Mouse (Mus musculus): ENCODE data around the gene Dvl1. TPM values are rescaled to one million over a fixed set of nuclear protein-coding genes. Genes with fewer than 3 reads are reported as not detected.

Dvl1 gene
- polyA plus RNA-seq (2017; shearing (Covaris generic)) = 10 to 100 TPM; 38.5 to 41.0 TPM

DNA sequence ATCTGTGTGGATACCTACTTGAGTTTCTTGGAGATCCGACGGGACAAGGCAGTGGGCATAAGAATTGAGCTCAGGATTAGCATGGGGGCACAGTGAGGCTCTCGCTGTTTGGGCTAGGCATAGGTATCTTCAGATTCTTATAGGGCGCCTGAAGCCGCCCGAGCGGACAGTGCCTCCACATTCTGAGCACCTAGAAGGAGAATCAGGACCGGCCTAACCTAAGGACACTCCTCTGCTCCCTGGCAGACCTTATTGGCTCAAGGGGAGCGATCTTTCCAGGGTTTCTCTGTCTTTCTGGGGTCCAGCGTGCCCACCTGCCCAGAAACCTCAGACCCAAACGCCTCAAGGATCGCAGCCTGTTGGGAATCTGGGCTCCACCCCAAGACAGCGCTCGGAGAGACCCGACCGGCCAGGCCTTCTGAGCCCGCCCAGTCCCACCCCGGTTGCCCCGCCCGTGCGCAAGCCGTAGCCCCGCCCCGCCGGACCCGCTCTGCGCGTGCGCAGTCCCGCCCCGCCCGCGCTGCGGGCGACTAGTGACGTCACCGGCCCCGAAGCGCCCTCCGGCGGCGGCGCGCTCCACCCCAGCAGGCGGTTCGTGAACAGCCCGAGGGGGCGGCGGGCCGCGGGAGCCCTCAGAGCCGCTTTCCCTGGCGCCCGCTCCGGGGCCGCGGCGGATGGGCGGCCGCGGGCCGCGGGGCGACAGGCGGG, at the start of gene Dvl1:
Dvl1 (plus strand) TSS at position 532 of the 708 bp plus-strand sequence.

DNA sequence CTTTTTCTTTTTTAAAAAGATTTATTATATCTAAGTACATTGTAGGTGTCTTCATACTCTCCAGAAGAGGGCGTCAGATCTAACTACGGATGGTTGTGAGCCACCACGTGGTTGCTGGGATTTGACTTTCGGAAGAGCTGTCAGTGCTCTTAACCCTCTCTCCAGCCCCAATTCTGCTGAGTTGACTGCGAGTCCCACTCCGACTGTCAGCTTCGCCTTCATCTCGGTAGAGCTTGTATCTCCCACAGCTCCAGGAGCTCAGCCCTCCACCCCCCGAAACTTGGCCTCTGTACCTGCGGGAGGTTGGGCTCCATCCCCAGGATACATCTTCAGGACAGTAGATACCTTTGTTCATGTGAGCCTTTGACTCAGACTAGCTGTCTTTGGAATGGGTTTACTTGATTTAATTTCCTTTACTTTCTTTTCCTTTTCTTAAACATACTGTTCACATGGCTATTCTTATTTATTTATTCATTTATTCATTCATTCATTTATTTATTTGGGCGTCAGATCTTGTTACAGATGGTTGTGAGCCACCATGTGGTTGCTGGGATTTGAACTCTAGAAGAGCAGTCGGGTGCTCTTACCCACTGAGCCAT, 44.4 kb upstream of the Dvl1 start, which contains the start of gene Mrpl20:
Mrpl20 (plus strand) TSS at position 138 of the 599 bp plus-strand sequence.

DNA sequence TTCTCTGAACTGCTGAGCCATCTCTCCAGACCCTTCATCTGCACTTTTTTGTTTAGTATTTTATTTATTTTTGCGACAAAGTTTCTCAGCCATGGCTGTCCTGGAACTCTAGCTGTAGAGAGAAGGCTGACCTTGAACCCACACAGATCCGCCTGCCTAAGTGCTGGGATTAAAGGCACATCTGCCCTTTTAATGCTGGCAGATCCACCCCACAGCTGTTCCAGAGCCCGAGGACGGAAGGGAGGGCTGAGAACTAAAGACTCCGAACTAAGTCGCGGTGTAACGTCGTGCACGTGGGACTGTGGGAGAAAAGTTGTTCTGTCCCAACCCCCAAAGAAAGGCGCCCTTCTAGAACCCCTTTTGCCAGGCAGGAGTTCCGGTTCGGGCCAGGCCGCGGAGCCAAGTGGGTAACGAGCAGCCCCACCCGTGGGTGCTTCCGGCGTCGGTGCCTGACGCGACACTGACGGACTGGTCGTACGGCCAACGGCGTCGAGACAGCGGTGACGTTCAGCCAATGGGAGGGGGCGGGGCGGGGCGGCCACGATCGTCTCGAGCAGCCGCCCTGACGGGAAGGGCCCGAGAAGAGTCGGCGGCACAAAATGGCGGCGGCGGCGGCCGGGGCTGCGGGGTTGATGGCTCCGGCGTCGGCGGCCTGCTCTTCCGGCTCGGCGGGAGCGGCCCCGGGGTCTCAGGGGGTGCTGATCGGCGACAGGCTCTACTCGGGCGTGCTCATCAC, 35.1 kb upstream of the Dvl1 start, which contains the start of gene Ccnl2:
Ccnl2 (plus strand) TSS at position 561 of the 736 bp plus-strand sequence.

DNA sequence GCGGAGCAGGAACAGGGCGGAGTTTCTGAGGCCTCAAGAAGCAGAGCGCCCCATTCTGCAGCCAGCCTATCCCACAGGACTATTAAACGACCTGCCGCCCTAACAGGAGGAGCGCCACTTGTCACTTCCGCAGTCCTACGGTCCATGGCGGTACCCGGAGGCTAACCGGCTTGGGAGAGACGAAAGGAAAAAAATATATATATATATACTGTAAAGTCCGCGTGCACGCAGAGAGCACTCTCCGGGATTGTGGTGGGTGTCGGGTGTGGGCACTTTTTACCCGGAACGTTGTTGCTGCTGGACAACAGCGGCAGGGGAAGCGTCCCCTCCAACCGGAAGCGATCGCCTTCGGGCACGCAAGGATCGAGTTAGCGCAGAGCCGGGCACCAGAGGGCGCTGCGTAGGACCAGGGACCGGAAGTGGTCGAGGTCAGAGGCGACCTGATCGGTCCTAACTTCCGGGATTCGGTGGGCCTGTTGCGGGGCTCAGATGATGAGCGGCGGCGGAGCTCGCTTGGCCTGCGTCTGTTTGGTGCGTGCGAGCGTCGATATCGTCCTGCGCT, 15.9 kb upstream of the Dvl1 start, which contains the start of gene Aurkaip1:
Aurkaip1 (plus strand) TSS at position 68 of the 562 bp plus-strand sequence.

DNA sequence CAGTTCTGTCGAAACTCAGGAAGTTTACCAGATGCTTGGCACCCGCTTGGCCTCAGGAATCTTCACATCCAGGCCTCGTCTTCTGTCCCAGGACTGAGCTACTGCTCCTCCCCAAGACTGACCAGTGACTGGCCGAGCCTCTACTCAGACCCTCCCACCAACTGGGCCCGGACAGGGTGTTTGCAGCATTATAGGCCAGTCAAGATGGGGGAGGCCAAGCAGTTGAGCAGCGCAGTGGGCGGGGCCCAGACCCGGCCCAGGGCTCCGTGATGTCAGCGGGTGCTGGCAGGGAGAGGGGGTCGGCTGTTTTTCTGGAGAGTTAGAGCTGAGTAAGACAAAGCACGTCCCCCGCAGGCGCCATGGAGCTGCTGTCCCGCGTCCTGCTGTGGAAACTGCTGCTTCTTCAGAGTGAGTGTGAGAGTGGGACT, 7.7 kb upstream of the Dvl1 start, which contains the start of gene Mxra8:
Mxra8 (plus strand) TSS at position 198 of the 428 bp plus-strand sequence.

DNA sequence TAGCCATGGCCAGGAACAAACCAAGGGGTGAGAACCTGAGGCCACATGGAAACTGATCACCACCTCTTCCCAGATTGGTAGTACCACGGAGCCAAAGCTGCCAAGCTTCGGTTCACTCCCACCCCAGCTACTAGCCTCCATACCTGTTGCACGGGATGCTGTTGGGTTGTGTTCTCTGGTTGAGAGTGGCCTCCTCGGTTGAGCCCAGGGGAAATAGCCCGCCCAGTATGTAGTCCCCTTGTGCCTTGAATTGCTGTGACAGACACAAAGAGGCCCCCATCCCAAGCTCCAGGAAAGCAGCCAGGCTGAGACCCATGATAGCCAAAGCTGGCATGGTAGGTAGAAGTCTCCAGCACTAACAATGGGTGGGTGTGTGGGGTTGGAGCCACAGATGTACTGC, 15.8 kb downstream of the Dvl1 start, which contains the start of gene Tas1r3:
Tas1r3 (minus strand) TSS at position 362 of the 400 bp plus-strand sequence.

DNA sequence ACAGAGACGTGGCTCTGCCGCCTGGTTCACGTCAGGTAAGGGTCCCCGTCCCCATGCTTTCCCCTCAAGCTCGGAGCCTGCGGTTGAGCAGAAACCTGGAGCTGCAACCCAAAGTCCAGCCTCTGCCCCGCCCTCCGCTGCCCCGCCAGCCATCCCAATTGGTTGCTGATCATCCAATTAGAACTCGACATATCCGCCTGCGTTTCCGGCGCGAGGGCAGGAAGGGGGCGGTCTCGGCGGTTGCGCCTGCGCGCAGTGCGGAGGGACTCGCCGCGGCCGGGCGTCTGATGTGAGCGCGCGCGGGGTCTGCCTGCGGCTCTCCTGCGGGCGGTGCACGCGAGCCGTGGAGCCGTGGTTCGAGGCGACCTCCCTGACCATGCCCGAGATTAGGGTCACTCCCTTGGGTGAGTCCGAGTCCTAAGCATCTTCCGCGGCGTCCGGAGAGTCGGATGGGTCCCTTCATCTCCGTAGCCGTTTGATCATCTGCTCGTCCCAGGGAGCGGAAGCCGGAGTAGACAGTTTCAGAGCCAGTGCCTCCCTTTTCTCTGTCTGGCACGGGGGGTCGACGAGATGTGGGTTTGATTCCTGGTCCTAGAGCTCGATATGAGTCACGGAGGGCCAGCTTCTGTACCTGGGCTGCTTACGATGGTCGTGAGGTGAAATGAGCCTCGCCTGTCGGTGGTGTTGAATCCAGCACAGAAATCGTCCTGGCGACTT, 22.3 kb downstream of the Dvl1 start, which contains the start of the genes Cptp and Ints11:
Cptp (minus strand) TSS at position 124 of the 717 bp plus-strand sequence.
Ints11 (plus strand) TSS at position 230 of the 717 bp plus-strand sequence.

DNA sequence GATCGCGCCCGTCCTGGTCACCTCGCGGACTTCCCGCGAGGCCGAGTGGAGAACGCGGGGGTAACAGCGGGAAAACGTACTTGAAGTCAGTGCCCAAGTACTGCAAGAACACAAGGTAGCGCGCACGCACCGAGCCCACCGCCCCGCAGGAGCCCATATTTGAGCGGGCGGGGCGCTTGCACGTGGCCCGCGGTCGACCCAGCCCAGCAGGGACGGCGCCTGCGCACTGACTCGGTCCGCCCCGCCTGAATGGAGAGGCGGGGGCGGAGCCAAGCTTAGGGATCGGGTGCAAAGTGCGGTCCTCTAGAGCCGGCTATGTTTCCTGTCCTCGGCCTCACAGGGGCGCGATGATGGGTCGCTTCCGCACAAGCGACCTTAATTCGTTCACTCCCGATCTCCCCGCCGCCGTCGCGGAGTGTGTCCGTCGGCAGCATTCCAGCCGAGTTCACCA, 44.4 kb downstream of the Dvl1 start, which contains the start of the genes Pusl1 and Acap3:
Pusl1 (minus strand) TSS at position 231 of the 451 bp plus-strand sequence.
Acap3 (plus strand) TSS at position 272 of the 451 bp plus-strand sequence.

Other genes starting within 250 kb of the Dvl1 start
- gene Slc35e2, start 246.0 kb upstream of the Dvl1 start, polyA plus RNA-seq (2017; shearing (Covaris generic)) = 10 to 100 TPM in 1 of 2 experiments, 1 to 10 TPM in 1; 8.8 to 10.8 TPM
- gene Cdk11b, start 222.5 kb upstream of the Dvl1 start, polyA plus RNA-seq (2017; shearing (Covaris generic)) = 100 to 1,000 TPM; 107 to 146 TPM
- gene Gm10563, start 202.0 kb upstream of the Dvl1 start, polyA plus RNA-seq (2017; shearing (Covaris generic)) = not detected
- 1 to 10 TPM in 1 of 2 experiments, under 1 TPM in 1; 0.26 to 1.1 TPM for gene Mmp23, start 194.0 kb upstream of the Dvl1 start, polyA plus RNA-seq (2017; shearing (Covaris generic))
- 10 to 100 TPM; 21.5 to 27.7 TPM for gene Mib2, start 178.2 kb upstream of the Dvl1 start, polyA plus RNA-seq (2017; shearing (Covaris generic))
- 10 to 100 TPM in 1 of 2 experiments, 1 to 10 TPM in 1; 7.2 to 41.1 TPM for gene Fndc10, start 153.1 kb upstream of the Dvl1 start, polyA plus RNA-seq (2017; shearing (Covaris generic))
- 100 to 1,000 TPM; 177 to 184 TPM for gene Ssu72, start 142.6 kb upstream of the Dvl1 start, polyA plus RNA-seq (2017; shearing (Covaris generic))
- 1 to 10 TPM; 1.2 to 1.5 TPM for gene Tmem240, start 112.6 kb upstream of the Dvl1 start, polyA plus RNA-seq (2017; shearing (Covaris generic))
- 10 to 100 TPM; 45.1 to 52.5 TPM for gene Atad3a, start 86.3 kb upstream of the Dvl1 start, polyA plus RNA-seq (2017; shearing (Covaris generic))
- gene Vwa1, start 72.7 kb upstream of the Dvl1 start, polyA plus RNA-seq (2017; shearing (Covaris generic)) = under 1 TPM in 1 of 2 experiments, not detected in 1; 0.25 TPM
- under 1 TPM in 1 of 2 experiments, not detected in 1; 0.05 TPM for gene Tmem88b, start 61.5 kb upstream of the Dvl1 start, polyA plus RNA-seq (2017; shearing (Covaris generic))
- gene Ankrd65, start 57.0 kb upstream of the Dvl1 start, polyA plus RNA-seq (2017; shearing (Covaris generic)) = under 1 TPM in 1 of 2 experiments, not detected in 1; 0.66 TPM
- gene Mrpl20, start 44.5 kb upstream of the Dvl1 start, polyA plus RNA-seq (2017; shearing (Covaris generic)) = 100 to 1,000 TPM; 139 to 192 TPM
- 100 to 1,000 TPM; 248 to 258 TPM for gene Ccnl2, start 34.9 kb upstream of the Dvl1 start, polyA plus RNA-seq (2017; shearing (Covaris generic))
- gene Aurkaip1, start 16.1 kb upstream of the Dvl1 start, polyA plus RNA-seq (2017; shearing (Covaris generic)) = 100 to 1,000 TPM; 185 to 200 TPM
- gene Mxra8, start 7.7 kb upstream of the Dvl1 start, polyA plus RNA-seq (2017; shearing (Covaris generic)) = 1 to 10 TPM; 1.3 to 2.7 TPM
- under 1 TPM; 0.37 to 0.61 TPM for gene Tas1r3, start 16.0 kb downstream of the Dvl1 start, polyA plus RNA-seq (2017; shearing (Covaris generic))
- gene Cptp, start 22.0 kb downstream of the Dvl1 start, polyA plus RNA-seq (2017; shearing (Covaris generic)) = 10 to 100 TPM; 13.6 to 15.3 TPM
- gene Ints11, start 22.1 kb downstream of the Dvl1 start, polyA plus RNA-seq (2017; shearing (Covaris generic)) = 100 to 1,000 TPM in 1 of 2 experiments, 10 to 100 TPM in 1; 98.2 to 112 TPM
- gene Pusl1, start 44.4 kb downstream of the Dvl1 start, polyA plus RNA-seq (2017; shearing (Covaris generic)) = 10 to 100 TPM; 22.5 to 39.9 TPM
- gene Acap3, start 44.4 kb downstream of the Dvl1 start, polyA plus RNA-seq (2017; shearing (Covaris generic)) = 10 to 100 TPM; 16.0 to 29.5 TPM
- 100 to 1,000 TPM; 140 to 160 TPM for gene Ube2j2, start 96.4 kb downstream of the Dvl1 start, polyA plus RNA-seq (2017; shearing (Covaris generic))
- 10 to 100 TPM; 15.8 to 29.0 TPM for gene C1qtnf12, start 114.9 kb downstream of the Dvl1 start, polyA plus RNA-seq (2017; shearing (Covaris generic))
- gene B3galt6, start 145.2 kb downstream of the Dvl1 start, polyA plus RNA-seq (2017; shearing (Covaris generic)) = 1 to 10 TPM; 7.4 to 9.5 TPM
- gene Sdf4, start 145.5 kb downstream of the Dvl1 start, polyA plus RNA-seq (2017; shearing (Covaris generic)) = 100 to 1,000 TPM; 563 to 617 TPM
- 1,000 to 10,000 TPM in 1 of 2 experiments, 100 to 1,000 TPM in 1; 923 to 1,159 TPM for gene Tnfrsf4, start 166.4 kb downstream of the Dvl1 start, polyA plus RNA-seq (2017; shearing (Covaris generic))
- gene Tnfrsf18, start 178.8 kb downstream of the Dvl1 start, polyA plus RNA-seq (2017; shearing (Covaris generic)) = 1,000 to 10,000 TPM in 1 of 2 experiments, 100 to 1,000 TPM in 1; 560 to 1,034 TPM
- gene Ttll10, start 212.0 kb downstream of the Dvl1 start, polyA plus RNA-seq (2017; shearing (Covaris generic)) = under 1 TPM; 0.22 to 0.50 TPM

Data from activated CD4-positive, CD25-positive, alpha-beta regulatory T cell (primary cell).